Mouse (Mus musculus) heart, adult 2 months (tissue): Measurements from ENCODE around the gene Cpne7.

Experiments
- CTCF ChIP-seq: fragments of 200-600 bp; IDR thresholded peaks from 2 replicates; pipeline ENCODE4 v1.8.1; 2022; ENCODE audit warnings: antibody characterized with exemption, mild to moderate bottlenecking, moderate library complexity
- EP300 ChIP-seq: fragments of 200-500 bp; IDR thresholded peaks from 2 replicates; pipeline ENCODE4 v1.6.1; 2011; ENCODE audit warnings: low read depth, low read length, control low read depth; ENCODE audit not compliant: insufficient read depth
- POLR2A ChIP-seq: fragments of 200-500 bp; IDR thresholded peaks from 2 replicates; pipeline ENCODE4 v1.6.1; 2011; ENCODE audit warnings: mild to moderate bottlenecking, low read depth, low read length, control low read depth; ENCODE audit not compliant: insufficient read depth

DNA sequence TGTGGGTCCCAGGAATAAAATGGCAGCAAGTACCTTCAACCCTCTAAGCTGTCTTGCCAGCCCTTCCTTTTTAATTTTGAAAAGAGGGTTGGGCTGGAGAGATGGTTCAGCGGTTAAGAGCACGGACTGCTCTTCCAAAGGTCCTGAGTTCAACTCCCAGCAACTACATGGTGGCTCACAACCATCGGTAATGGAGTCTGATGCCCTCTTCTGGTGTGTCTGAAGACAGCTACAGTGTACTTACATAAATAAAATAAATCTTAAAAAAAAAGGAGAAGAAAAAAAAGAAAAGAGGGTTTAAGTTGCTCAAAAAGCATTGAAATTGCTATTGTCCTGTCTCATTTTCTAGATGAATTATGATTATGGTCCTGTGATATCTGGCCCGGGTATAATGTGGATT, 15.9 kb upstream of the Cpne7 start:
- TF ChIP-seq POLR2A (no peak), CTCF (peak; percentile 27; the same call in 1 of the 2 replicates), EP300 (no peak)
